Mouse (Mus musculus): ENCODE measurements around the gene Cdc42ep2. TPM values are rescaled to one million over a fixed set of nuclear protein-coding genes. Genes with fewer than 3 reads are reported as not detected.
A peak's percentile ranks its signal among the peaks of the same experiment; 100 is the strongest.

The Cdc42ep2 gene
- polyA plus RNA-seq, 1 experiment from 2014 or later: 14.2 TPM

GRCm38 (mm10) chr19:5877618-5878361, 46.8 kb downstream of the Cdc42ep2 start, which contains the start of gene Slc25a45:
Slc25a45 (plus strand) TSS chr19:5877808.
- peak; percentile 84 for TF ChIP-seq CTCF (IDR thresholded peaks at IDR 0.05; ENCODE audit: low read depth)
- Histone ChIP-seq H3K27me3 (ENCODE audit: insufficient read depth, low read length) (no peaks in the 10 kb centered on the region), H3K4me3 (replicated peaks; ENCODE audit: low read depth, low read length) (0 out of 2 replicates have a peak within 1 kb of the TSS, but pooled peaks have one; percentile 3), H3K4me1 (replicated peaks; ENCODE audit: insufficient read depth, low read length) (peaks cover 24% of the 10 kb centered on the region), H3K4me2 (ENCODE audit: low read length) (peak within 1 kb of the TSS; percentile 37), H3K36me3 (ENCODE audit: insufficient read depth, low read length) (peaks cover 8% of the 10 kb centered on the region; the same call in 1 of the 2 replicates), H3K9me3 (replicated peaks; ENCODE audit: low read length) (no peaks in the 10 kb centered on the region), H3K27ac (peak within 1 kb of the TSS; percentile 92), H3K9ac (ENCODE audit: low read depth, low read length) (peak within 1 kb of the TSS; percentile 54)
- DNase-seq (ENCODE audit: low spot score): peak; percentile 91
- WGBS: 33% methylated on average over 15 of the region's 15 CpGs
- peak; percentile 71 for ATAC-seq (replicated peaks; ENCODE audit: low FRiP score, low read depth)

GRCm38 (mm10) chr19:5874969-5875480, 49.6 kb downstream of the Cdc42ep2 start, which contains the start of gene Frmd8:
Frmd8 (minus strand) TSS chr19:5875274.
- Histone ChIP-seq H3K4me2 (ENCODE audit: low read length) (peak within 1 kb of the TSS; percentile 80), H3K9me3 (replicated peaks; ENCODE audit: low read length) (no peaks in the 10 kb centered on the region), H3K4me1 (replicated peaks; ENCODE audit: insufficient read depth, low read length) (peaks cover 33% of the 10 kb centered on the region), H3K4me3 (replicated peaks; ENCODE audit: low read depth, low read length) (peak within 1 kb of the TSS; percentile 72), H3K9ac (ENCODE audit: low read depth, low read length) (peak within 1 kb of the TSS; percentile 77), H3K27ac (peak within 1 kb of the TSS; percentile 58; the same call in 1 of the 2 replicates), H3K27me3 (ENCODE audit: insufficient read depth, low read length) (no peaks in the 10 kb centered on the region), H3K36me3 (ENCODE audit: insufficient read depth, low read length) (peaks cover 10% of the 10 kb centered on the region; the same call in 1 of the 2 replicates)
- ATAC-seq (replicated peaks; ENCODE audit: low FRiP score, low read depth) (peak; percentile 69), DNase-seq (ENCODE audit: low spot score) (peak; percentile 98)
- TF ChIP-seq CTCF (IDR thresholded peaks at IDR 0.05; ENCODE audit: low read depth): no peak
- 0% methylated on average over 37 of the region's 37 CpGs for WGBS

DNA sequence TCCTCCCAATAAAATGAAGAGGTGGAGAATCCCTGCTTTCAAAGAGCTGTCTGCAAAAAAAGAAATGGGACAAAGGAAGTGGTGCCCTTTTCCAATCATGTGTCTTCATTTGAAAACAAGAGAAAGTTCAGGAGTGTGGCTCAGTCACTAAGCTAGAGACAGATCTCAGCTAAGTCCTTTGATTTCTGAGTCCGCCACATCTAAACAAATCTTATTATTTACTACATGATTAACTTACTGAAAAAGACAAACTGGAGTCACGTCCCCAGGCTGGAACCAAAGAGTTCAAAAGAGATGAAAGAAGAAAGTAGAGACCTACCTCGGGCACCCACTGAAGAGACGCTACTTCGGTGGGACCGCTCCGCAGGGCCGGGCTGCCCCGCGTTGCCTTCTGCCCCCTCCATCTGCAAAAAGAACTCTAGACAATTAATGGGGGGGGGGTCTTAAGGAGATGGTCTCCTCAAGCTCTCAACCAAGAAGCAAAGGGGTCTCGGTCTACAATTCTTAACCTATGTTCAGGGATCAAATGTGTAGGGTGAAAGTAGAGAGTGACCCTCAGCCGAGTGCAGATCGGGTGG, 50.1 kb downstream of the Cdc42ep2 start:
- Histone ChIP-seq H3K4me2 (ENCODE audit: low read length) (peak overlapping the region; percentile 80), H3K4me1 (replicated peaks; ENCODE audit: insufficient read depth, low read length) (peaks cover 33% of the 10 kb centered on the region), H3K27me3 (ENCODE audit: insufficient read depth, low read length) (no peaks in the 10 kb centered on the region), H3K36me3 (ENCODE audit: insufficient read depth, low read length) (peaks cover 10% of the 10 kb centered on the region; the same call in 1 of the 2 replicates), H3K9ac (ENCODE audit: low read depth, low read length) (peak overlapping the region; percentile 77), H3K4me3 (replicated peaks; ENCODE audit: low read depth, low read length) (peak overlapping the region; percentile 72), H3K27ac (peak overlapping the region; percentile 58; the same call in 1 of the 2 replicates), H3K9me3 (replicated peaks; ENCODE audit: low read length) (no peaks in the 10 kb centered on the region)
- 6% methylated on average over 13 of the region's 13 CpGs for WGBS
- no peak for ATAC-seq (replicated peaks; ENCODE audit: low FRiP score, low read depth)
- DNase-seq (ENCODE audit: low spot score): no peak
- no peak for TF ChIP-seq CTCF (IDR thresholded peaks at IDR 0.05; ENCODE audit: low read depth)

DNA sequence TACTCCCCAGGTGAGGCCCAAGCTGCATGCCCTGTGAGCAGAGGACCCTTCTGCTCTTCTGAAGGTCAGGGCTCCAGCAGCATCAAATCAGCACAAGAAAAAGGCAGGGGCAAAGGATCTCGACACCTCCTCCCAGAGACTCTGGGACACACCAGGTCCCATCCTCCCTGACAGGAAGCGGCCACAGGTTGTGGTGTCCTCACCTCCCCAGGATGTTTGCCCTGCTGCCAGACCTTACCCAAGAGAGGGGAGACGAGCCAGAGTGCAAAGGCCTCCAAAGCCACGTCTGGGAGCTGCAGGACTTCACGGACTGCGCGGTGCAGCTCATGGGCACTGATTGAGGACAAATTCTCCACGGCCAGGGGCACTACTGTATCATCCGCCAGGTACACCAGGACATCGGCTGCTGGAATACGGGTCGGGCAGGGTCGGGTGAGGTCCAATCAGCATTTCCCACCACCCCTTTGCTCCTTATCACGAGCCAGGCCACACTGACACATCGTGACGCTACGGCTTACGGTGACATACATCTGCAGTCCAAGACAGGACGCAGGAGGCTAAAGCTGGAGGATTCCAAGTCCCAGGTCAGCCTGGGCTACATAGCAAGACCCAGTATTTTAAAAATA, 51.6 kb downstream of the Cdc42ep2 start:
- H3K4me2 ChIP-seq (ENCODE audit: low read length): no peak overlapping the region
- H3K9ac ChIP-seq (ENCODE audit: low read depth, low read length): peak overlapping the region; percentile 77; the same call in 1 of the 2 replicates
- no peaks in the 10 kb centered on the region for H3K27me3 ChIP-seq (ENCODE audit: insufficient read depth, low read length)
- no peak overlapping the region for H3K27ac ChIP-seq
- no peak for TF ChIP-seq CTCF (IDR thresholded peaks at IDR 0.05; ENCODE audit: low read depth)
- DNase-seq (ENCODE audit: low spot score): no peak
- H3K4me3 ChIP-seq (replicated peaks; ENCODE audit: low read depth, low read length): no peak overlapping the region
- no peak for ATAC-seq (replicated peaks; ENCODE audit: low FRiP score, low read depth)
- H3K4me1 ChIP-seq (replicated peaks; ENCODE audit: insufficient read depth, low read length): peaks cover 33% of the 10 kb centered on the region
- H3K9me3 ChIP-seq (replicated peaks; ENCODE audit: low read length): no peaks in the 10 kb centered on the region
- H3K36me3 ChIP-seq (ENCODE audit: insufficient read depth, low read length): peaks cover 17% of the 10 kb centered on the region; the same call in 1 of the 2 replicates
- WGBS: 83% methylated on average over 19 of the region's 19 CpGs

GRCm38 (mm10) chr19:5872528-5872927, 52.1 kb downstream of the Cdc42ep2 start:
- 87% methylated on average over 4 of the region's 4 CpGs for WGBS
- Histone ChIP-seq H3K9ac (ENCODE audit: low read depth, low read length) (no peak overlapping the region), H3K9me3 (replicated peaks; ENCODE audit: low read length) (no peaks in the 10 kb centered on the region), H3K4me3 (replicated peaks; ENCODE audit: low read depth, low read length) (no peak overlapping the region), H3K4me1 (replicated peaks; ENCODE audit: insufficient read depth, low read length) (peaks cover 29% of the 10 kb centered on the region), H3K36me3 (ENCODE audit: insufficient read depth, low read length) (peaks cover 20% of the 10 kb centered on the region; the same call in 1 of the 2 replicates), H3K27me3 (ENCODE audit: insufficient read depth, low read length) (no peaks in the 10 kb centered on the region), H3K4me2 (ENCODE audit: low read length) (no peak overlapping the region), H3K27ac (no peak overlapping the region)
- no peak for ATAC-seq (replicated peaks; ENCODE audit: low FRiP score, low read depth)
- DNase-seq (ENCODE audit: low spot score): no peak
- no peak for TF ChIP-seq CTCF (IDR thresholded peaks at IDR 0.05; ENCODE audit: low read depth)

- 45% methylated on average over 6 of the region's 6 CpGs for WGBS
- peaks cover 23% of the 10 kb centered on the region for H3K4me1 ChIP-seq (replicated peaks; ENCODE audit: insufficient read depth, low read length)
- no peak for ATAC-seq (replicated peaks; ENCODE audit: low FRiP score, low read depth)
- peaks cover 27% of the 10 kb centered on the region for H3K36me3 ChIP-seq (ENCODE audit: insufficient read depth, low read length)
- peak overlapping the region; percentile 81 for H3K27ac ChIP-seq
- H3K4me2 ChIP-seq (ENCODE audit: low read length): peak overlapping the region; percentile 32
- no peak for DNase-seq (ENCODE audit: low spot score)
- H3K4me3 ChIP-seq (replicated peaks; ENCODE audit: low read depth, low read length): no peak overlapping the region
- H3K9ac ChIP-seq (ENCODE audit: low read depth, low read length): 0 out of 2 replicates have a peak overlapping the region, but pooled peaks have one; percentile 46
- H3K9me3 ChIP-seq (replicated peaks; ENCODE audit: low read length): no peaks in the 10 kb centered on the region
- H3K27me3 ChIP-seq (ENCODE audit: insufficient read depth, low read length): no peaks in the 10 kb centered on the region
- TF ChIP-seq CTCF (IDR thresholded peaks at IDR 0.05; ENCODE audit: low read depth): no peak
These were observed 52.9 kb downstream of the Cdc42ep2 start for GRCm38 (mm10) chr19:5871683-5872082.
